Mouse (Mus musculus) limb, embryonic 11.5 days (tissue): ENCODE results near the gene Bace1. TPM values are rescaled to one million over a fixed set of nuclear protein-coding genes. Genes with fewer than 3 reads are reported as not detected.

ENCODE experiments used
- ATAC-seq: fragments of 200-750 bp; cut with Nextera tagmentation; 2 replicates; pipeline ENCODE4 v1.8.0; 2017; ENCODE audit warnings: low read depth; ENCODE audit not compliant: insufficient number of reproducible peaks, low FRiP score, low TSS enrichment
- DNase-seq: peaks from one replicate; pipeline ENCODE4 v3.0.0-alpha.2; 2015; ENCODE audit warnings: low spot score
- H3K27ac ChIP-seq: fragments of 300-500 bp; sonication (generic); replicated peaks from 2 replicates; pipeline ENCODE4 v1.5.1; 2014; ENCODE audit warnings: low read depth, mild to moderate bottlenecking, low read length
- H3K27me3 ChIP-seq: fragments of 300-500 bp; sonication (generic); 2 replicates; pipeline ENCODE4 v1.6.1; 2014; ENCODE audit warnings: mild to moderate bottlenecking, low read length, mixed read lengths; ENCODE audit not compliant: control insufficient read depth, insufficient read depth
- H3K36me3 ChIP-seq: fragments of 300-500 bp; sonication (generic); 2 replicates; pipeline ENCODE4 v1.6.1; 2014; ENCODE audit warnings: mild to moderate bottlenecking, low read length, moderate library complexity, mixed read lengths; ENCODE audit not compliant: control insufficient read depth, insufficient read depth
- H3K4me1 ChIP-seq: fragments of 300-500 bp; sonication (generic); 2 replicates; pipeline ENCODE4 v1.6.1; 2014; ENCODE audit warnings: low read length, mixed read lengths; ENCODE audit not compliant: control insufficient read depth, insufficient read depth
- H3K4me2 ChIP-seq: fragments of 300-500 bp; sonication (generic); 2 replicates; pipeline ENCODE4 v1.6.1; 2014; ENCODE audit warnings: low read depth, mild to moderate bottlenecking, moderate library complexity; ENCODE audit not compliant: severe bottlenecking
- H3K4me3 ChIP-seq: fragments of 300-500 bp; sonication (generic); 2 replicates; pipeline ENCODE4 v1.5.1; 2014; ENCODE audit warnings: low read depth, low read length
- H3K9ac ChIP-seq: fragments of 300-500 bp; sonication (generic); 2 replicates; pipeline ENCODE4 v1.6.1; 2014; ENCODE audit warnings: mild to moderate bottlenecking, low read length
- H3K9me3 ChIP-seq: fragments of 300-500 bp; sonication (generic); 2 replicates; pipeline ENCODE4 v1.6.1; 2016; ENCODE audit warnings: low read length; ENCODE audit not compliant: control insufficient read depth
- WGBS: fragments of 180-500 bp; shearing (Covaris S2); extraction: QIAGEN DNeasy Blood & Tissue Kit; methylation state at CpG from one replicate; pipeline ENCODE4 v1.1.7; 2014; 5-methylcytosine and 5-hydroxymethylcytosine counted together
- polyA plus RNA-seq: library from polyadenylated mRNA; unstranded; fragments of >200 nt; fragmentation: Nextera tagmentation; extraction: Ambion mirVana; gene quantifications from 2 replicates; pipeline ENCODE4 v1.2.1, GENCODE M21; 2014

The Bace1 gene
- polyA plus RNA-seq, 1 experiment from 2014 or later = 22.9 TPM

DNA sequence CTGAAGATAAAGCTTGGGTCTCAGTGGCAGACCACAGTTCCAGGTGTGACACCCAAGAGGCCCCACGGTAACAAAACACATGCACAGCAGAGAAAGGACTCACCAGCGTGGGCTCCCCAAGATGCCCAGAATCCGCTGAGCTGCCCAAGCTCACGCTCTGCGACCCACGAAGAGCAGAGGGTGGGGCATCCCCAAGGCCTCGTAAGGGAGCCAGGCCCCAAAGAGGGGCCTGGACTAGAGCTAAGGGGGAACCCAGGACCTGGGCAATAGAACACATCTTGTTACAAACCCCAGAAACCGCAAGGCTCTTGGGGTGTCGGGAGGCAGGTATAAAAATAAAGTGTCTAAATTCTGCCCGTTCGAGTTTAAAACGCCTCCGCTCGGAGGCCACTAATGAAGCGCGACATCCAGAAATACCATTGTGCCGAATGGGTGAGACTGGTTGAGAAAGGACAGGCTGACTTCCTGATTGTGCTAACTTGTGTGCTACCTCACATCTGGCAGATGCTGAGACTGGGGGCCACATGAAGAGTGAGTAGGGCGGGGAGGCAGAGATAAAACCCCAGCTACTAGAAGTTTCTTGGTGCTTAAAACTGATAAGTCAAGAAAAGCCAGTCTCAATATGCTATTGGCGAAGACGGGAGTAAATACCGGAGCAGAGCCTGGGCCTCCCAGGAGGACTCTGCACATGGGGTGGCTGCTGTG is 35.2 kb upstream of the Bace1 start:
- Histone ChIP-seq H3K36me3 (peaks cover 9% of the 10 kb centered on the region; the same call in 1 of the 2 replicates), H3K9me3 (no peaks in the 10 kb centered on the region), H3K27ac (no peak overlapping the region), H3K4me3 (no peak overlapping the region), H3K27me3 (no peaks in the 10 kb centered on the region), H3K4me2 (no peak overlapping the region), H3K9ac (no peak overlapping the region), H3K4me1 (peaks cover 11% of the 10 kb centered on the region)
- WGBS = 91% methylated on average over 21 of the region's 21 CpGs
- DNase-seq = no peak
- ATAC-seq = no peak

DNA sequence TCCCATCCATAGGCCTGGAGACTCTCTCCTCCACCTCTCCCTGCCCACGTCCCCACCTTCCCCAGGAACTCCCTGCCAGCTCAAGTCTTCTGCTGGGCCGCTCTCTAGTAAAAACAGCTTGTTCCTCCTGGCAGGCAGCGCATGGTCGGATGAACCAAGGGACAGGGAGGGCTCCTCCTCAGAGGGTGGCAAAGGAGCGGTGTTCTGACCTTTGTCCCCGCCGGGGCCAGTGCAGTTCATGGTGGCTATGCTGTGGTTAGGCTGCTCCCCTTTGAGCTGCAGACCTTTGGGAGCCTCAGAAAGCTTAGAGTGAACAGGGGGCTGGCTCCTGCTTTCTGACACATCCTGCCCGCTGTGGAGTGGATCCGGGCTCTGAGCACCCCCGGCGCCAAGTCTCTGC is 31.5 kb upstream of the Bace1 start:
- ATAC-seq (no peak), DNase-seq (no peak)
- peaks cover 9% of the 10 kb centered on the region; the same call in 1 of the 2 replicates for H3K36me3 ChIP-seq
- H3K9me3 ChIP-seq = no peaks in the 10 kb centered on the region
- no peak overlapping the region for H3K27ac ChIP-seq
- H3K4me3 ChIP-seq = no peak overlapping the region
- 94% methylated on average over 11 of the region's 11 CpGs for WGBS
- no peak overlapping the region for H3K4me2 ChIP-seq
- no peaks in the 10 kb centered on the region for H3K27me3 ChIP-seq
- H3K9ac ChIP-seq = no peak overlapping the region
- no peaks in the 10 kb centered on the region for H3K4me1 ChIP-seq

DNA sequence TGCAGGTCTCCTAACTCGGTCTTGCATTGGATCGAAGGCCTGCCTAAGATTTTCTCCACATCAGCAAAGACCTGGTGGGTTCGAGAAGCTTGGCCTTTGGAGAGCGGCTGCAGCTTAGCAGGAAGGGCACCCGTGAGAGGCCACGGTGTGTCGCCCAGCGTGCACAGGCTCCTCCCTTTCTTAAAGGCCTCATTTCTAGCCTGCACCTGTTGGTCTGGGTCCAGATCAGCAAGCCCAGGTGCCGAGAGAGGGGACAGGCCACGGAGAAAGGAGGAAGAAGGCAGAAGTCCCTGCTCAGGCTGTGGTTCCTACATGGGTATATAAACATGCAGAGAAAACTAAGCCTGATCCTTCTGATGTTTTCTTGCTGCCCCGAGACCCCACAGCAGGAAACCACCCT is 31.0 kb upstream of the Bace1 start:
- Histone ChIP-seq H3K4me3 (no peak overlapping the region), H3K9me3 (no peaks in the 10 kb centered on the region), H3K27me3 (no peaks in the 10 kb centered on the region), H3K36me3 (peaks cover 9% of the 10 kb centered on the region; the same call in 1 of the 2 replicates), H3K4me1 (no peaks in the 10 kb centered on the region), H3K4me2 (no peak overlapping the region), H3K9ac (no peak overlapping the region), H3K27ac (no peak overlapping the region)
- WGBS = 87% methylated on average over 11 of the region's 11 CpGs
- DNase-seq = no peak
- no peak for ATAC-seq

DNA sequence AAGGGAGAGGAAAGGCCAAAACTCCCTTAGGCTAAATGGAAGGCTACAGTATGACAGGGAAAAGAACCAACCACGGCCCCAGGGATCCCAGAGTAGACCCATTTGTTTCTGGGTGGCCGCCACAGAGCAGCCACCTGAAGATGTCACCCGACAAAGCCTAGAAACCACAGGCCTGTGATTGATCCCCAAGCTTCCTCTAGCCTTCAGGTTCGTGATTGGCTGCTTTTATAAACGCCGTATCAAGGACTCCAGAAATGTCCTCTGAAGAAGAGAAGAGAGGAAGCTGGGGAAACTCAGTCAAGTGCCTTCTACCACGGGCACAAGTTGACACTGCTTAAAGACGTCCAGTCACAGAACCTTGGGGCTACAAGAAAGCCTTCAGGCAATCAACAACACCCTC is 30.6 kb upstream of the Bace1 start:
- 84% methylated on average over 8 of the region's 8 CpGs for WGBS

DNA sequence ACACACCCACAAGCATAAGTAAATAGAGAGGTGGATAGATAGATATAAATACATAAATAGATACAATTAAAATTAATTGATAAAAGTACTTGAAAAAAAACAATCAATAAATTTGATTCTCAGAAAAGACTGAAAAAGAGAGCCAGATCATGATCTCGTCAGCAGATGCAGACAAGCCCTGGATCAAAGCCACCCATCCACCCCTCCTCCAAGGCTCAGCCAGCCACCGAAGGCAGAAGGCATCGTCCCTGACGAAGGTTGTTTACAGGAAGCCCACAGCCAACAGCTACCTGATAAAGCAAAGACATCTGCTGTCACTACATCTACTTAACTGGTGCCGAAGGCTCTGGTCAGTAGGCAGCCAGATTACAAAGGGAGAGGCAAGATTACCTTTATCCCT is 26.4 kb upstream of the Bace1 start:
- Histone ChIP-seq H3K4me1 (no peaks in the 10 kb centered on the region), H3K27me3 (no peaks in the 10 kb centered on the region), H3K9ac (no peak overlapping the region), H3K27ac (no peak overlapping the region), H3K36me3 (peaks cover 2% of the 10 kb centered on the region; the same call in 1 of the 2 replicates), H3K4me3 (no peak overlapping the region), H3K4me2 (no peak overlapping the region), H3K9me3 (no peaks in the 10 kb centered on the region)
- DNase-seq (no peak), ATAC-seq (no peak)
- whole genome bisulfite sequencing = 46% methylated on average over 5 of the region's 5 CpGs

More for the DNA sequence above, 30.6 kb upstream of the Bace1 start:
- H3K4me1 ChIP-seq = no peaks in the 10 kb centered on the region
- no peak for ATAC-seq
- no peak overlapping the region for H3K4me2 ChIP-seq
- H3K27ac ChIP-seq = no peak overlapping the region
- no peaks in the 10 kb centered on the region for H3K27me3 ChIP-seq
- no peaks in the 10 kb centered on the region for H3K9me3 ChIP-seq
- no peak overlapping the region for H3K4me3 ChIP-seq
- peaks cover 9% of the 10 kb centered on the region; the same call in 1 of the 2 replicates for H3K36me3 ChIP-seq
- DNase-seq = no peak
- no peak overlapping the region for H3K9ac ChIP-seq

DNA sequence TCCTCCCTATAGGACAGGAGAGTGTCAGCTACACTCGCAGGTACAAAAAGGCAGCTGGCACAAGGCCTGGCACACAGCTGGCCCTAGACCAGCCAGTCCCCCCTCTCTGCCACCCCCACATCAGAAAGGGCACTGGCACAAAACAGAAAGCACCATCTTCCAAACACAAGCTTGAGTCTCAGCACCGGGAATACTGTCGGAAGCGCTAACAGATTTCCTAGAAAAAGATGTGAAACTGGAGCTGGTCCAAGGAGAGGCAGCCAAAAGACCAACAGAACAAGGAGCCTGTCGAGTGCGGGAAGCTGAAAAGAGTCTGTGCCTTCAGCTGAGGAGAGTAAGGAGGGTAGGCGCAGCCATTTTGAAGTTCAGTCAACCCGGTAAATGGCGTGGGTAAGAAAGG is 23.3 kb upstream of the Bace1 start:
- ATAC-seq = no peak
- H3K9ac ChIP-seq = no peak overlapping the region
- 93% methylated on average over 9 of the region's 9 CpGs for WGBS
- no peak overlapping the region for H3K4me2 ChIP-seq
- no peak for DNase-seq
- no peaks in the 10 kb centered on the region for H3K27me3 ChIP-seq
- peaks cover 2% of the 10 kb centered on the region; the same call in 1 of the 2 replicates for H3K36me3 ChIP-seq
- H3K4me1 ChIP-seq = no peaks in the 10 kb centered on the region
- H3K27ac ChIP-seq = no peak overlapping the region
- H3K4me3 ChIP-seq = no peak overlapping the region
- H3K9me3 ChIP-seq = no peaks in the 10 kb centered on the region

DNA sequence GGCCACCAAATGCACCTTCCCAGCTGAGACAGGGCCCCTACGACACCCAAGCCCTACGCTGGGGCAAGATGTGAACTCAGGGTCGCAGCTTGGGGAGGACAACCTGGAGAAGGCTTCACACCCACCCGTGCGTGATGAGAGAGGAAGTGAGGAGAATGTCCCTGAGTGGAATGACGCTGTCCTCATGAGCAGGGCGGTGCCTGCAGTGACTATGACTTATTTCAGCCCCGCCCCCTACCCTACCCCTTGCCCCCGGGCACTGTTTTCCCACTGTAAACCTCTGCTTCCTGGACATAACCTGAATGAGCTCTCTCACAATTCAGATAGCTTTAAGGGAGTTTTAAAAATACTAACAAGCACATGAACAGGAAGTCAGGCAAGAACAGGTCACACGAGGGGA is 22.9 kb upstream of the Bace1 start:
- Histone ChIP-seq H3K4me1 (no peaks in the 10 kb centered on the region), H3K4me2 (no peak overlapping the region), H3K36me3 (peaks cover 2% of the 10 kb centered on the region; the same call in 1 of the 2 replicates), H3K4me3 (no peak overlapping the region), H3K9ac (no peak overlapping the region), H3K27ac (no peak overlapping the region), H3K27me3 (no peaks in the 10 kb centered on the region), H3K9me3 (no peaks in the 10 kb centered on the region)
- WGBS = 84% methylated on average over 10 of the region's 10 CpGs
- DNase-seq (no peak), ATAC-seq (no peak)

DNA sequence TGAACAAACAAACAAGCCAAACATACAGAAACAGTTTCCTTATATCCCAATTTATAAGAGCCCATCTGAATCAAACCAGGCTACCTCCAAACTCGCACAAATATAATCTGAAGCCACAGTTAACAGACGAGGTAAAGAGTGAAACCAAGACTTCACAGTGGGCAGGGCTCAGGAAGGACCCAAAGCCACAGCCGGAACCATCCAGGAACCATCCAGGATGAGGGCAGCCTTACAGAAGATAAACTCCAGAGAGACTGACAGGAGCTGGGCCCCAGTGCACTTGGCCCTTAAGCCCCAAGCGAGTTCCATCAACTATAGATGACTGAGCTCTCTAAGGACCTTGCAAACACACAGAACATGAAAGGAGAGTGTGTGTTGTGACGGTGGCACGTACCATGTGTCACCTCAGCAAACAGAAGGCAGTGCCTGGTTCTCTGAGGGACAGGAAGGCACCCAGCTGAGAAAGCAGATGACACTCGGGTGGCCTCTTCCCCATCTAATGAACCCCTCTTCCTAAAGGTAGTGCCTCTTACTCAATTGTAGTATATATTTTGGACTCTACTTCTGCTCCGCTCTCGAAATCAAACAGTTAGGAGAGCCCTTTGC is 19.9 kb upstream of the Bace1 start:
- peaks cover 2% of the 10 kb centered on the region; the same call in 1 of the 2 replicates for H3K36me3 ChIP-seq
- H3K4me2 ChIP-seq = no peak overlapping the region
- H3K27me3 ChIP-seq = no peaks in the 10 kb centered on the region
- ATAC-seq (no peak), DNase-seq (no peak)
- no peak overlapping the region for H3K27ac ChIP-seq
- no peak overlapping the region for H3K9ac ChIP-seq
- WGBS = 88% methylated on average over 9 of the region's 9 CpGs
- H3K4me3 ChIP-seq = no peak overlapping the region
- no peaks in the 10 kb centered on the region for H3K4me1 ChIP-seq
- H3K9me3 ChIP-seq = no peaks in the 10 kb centered on the region
